Mouse (Mus musculus): ENCODE measurements around the gene Necab2.

GRCm38 (mm10) chr8:119502111-119502510 lies 55.6 kb downstream of the Necab2 start:
- TF ChIP-seq CTCF (IDR thresholded peaks at IDR 0.05; ENCODE audit: control insufficient read depth, insufficient read depth, low read length) (no peak), POLR2A (IDR thresholded peaks at IDR 0.05; ENCODE audit: borderline replicate concordance, control insufficient read depth, low read depth, low read length) (no peak)

All from bone marrow, adult 2 months (tissue).